Mouse (Mus musculus): Measurements from ENCODE around the gene Nptx1. TPM values are rescaled to one million over a fixed set of nuclear protein-coding genes. Genes with fewer than 3 reads are reported as not detected.

Gene Nptx1
- total and polyA plus RNA-seq, 2 experiments from 2014 or later, result 0.23 to 1.6 TPM

DNA sequence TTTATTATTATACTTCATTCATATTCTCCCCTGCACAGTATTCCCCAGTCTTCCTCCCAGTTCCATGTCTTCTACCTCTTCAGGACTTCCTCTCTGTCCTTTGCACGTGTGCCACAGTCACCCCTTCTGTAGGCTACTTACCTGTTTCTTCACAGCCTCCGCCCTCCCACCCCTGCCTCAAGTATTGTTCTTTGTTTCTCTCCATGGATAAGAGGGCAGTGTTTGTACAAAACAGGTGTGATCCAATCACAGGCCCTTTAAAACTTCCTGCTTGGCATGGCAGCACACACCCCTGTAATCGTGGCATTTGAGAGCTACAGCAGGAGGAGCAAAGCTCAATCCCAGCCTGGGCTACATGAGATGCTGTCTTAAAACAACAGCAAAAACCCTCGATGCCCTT, 54.0 kb downstream of the Nptx1 start:
- H3K27ac ChIP-seq (ENCODE audit: low read depth), result no peak overlapping the region
- no peak for TF ChIP-seq CTCF (IDR thresholded peaks at IDR 0.05; ENCODE audit: low read depth)
- TF ChIP-seq EP300 (IDR thresholded peaks at IDR 0.05; ENCODE audit: low read depth), result no peak
- H3K9ac ChIP-seq (replicated peaks; ENCODE audit: low read depth, low read length), result no peak overlapping the region
- ATAC-seq (ENCODE audit: insufficient read depth, low read depth) (no peak), DNase-seq (ENCODE audit: low spot score) (no peak)
- no peak overlapping the region for H3K4me3 ChIP-seq (ENCODE audit: low read depth, low read length)
- no peaks in the 10 kb centered on the region for H3K9me3 ChIP-seq (replicated peaks; ENCODE audit: control insufficient read depth, low read length)
- no peak overlapping the region for H3K4me2 ChIP-seq (ENCODE audit: low read depth, low read length)
- WGBS, result 81% methylated on average over 4 of the region's 4 CpGs
- H3K36me3 ChIP-seq (replicated peaks; ENCODE audit: control insufficient read depth, insufficient read depth, low read length), result peaks cover 13% of the 10 kb centered on the region
- H3K27me3 ChIP-seq (ENCODE audit: control insufficient read depth, insufficient read depth, low read length), result no peaks in the 10 kb centered on the region
- H3K4me1 ChIP-seq (ENCODE audit: control insufficient read depth, insufficient read depth), result peaks cover 15% of the 10 kb centered on the region

DNA sequence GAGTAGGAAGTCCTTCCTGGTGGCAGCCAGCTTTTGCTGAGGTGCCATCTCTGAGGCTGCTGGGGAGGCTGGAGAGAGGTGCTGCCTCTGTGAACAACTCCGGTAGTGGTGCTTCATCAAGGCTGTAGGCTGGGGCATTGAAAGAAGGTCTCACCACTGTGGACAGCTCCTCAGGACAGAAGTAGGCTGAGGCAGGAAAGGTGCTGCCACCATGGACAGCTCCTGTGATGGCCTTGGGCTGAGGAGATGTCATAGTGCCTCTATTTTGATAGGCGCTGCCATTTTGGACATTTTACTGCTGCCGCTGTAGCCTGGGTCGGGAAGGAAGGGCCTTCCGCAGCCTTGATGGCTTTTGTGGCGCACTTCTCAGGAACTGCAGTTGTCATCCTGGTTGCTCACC, 54.7 kb downstream of the Nptx1 start:
- DNase-seq (ENCODE audit: low spot score), result no peak
- Histone ChIP-seq H3K9ac (replicated peaks; ENCODE audit: low read depth, low read length) (no peak overlapping the region), H3K27ac (ENCODE audit: low read depth) (no peak overlapping the region), H3K4me2 (ENCODE audit: low read depth, low read length) (no peak overlapping the region), H3K4me1 (ENCODE audit: control insufficient read depth, insufficient read depth) (peaks cover 15% of the 10 kb centered on the region), H3K4me3 (ENCODE audit: low read depth, low read length) (no peak overlapping the region), H3K27me3 (ENCODE audit: control insufficient read depth, insufficient read depth, low read length) (no peaks in the 10 kb centered on the region), H3K36me3 (replicated peaks; ENCODE audit: control insufficient read depth, insufficient read depth, low read length) (peaks cover 18% of the 10 kb centered on the region), H3K9me3 (replicated peaks; ENCODE audit: control insufficient read depth, low read length) (no peaks in the 10 kb centered on the region)
- 93% methylated on average over 6 of the region's 6 CpGs for WGBS
- no peak for ATAC-seq (ENCODE audit: insufficient read depth, low read depth)
- TF ChIP-seq EP300 (IDR thresholded peaks at IDR 0.05; ENCODE audit: low read depth) (no peak), CTCF (IDR thresholded peaks at IDR 0.05; ENCODE audit: low read depth) (no peak)

DNA sequence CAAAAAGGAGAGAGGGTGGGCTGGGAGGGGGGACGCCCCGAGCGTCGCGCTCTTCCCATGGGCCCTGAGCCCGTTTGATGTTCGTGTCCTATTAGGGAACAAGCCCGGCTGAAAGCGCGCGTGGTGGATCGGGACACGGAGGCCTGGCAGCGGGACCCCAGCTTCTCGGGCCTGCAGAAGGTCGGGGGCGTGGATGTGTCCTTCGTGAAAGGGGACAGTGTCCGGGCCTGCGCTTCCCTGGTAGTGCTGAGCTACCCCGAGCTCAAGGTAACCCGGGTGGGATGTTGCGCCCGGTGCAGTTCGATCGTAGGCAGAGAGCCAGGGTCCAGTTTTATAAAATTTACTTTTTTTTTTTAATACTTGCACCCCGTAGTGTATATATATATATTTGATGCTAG, 55.9 kb downstream of the Nptx1 start:
- TF ChIP-seq EP300 (IDR thresholded peaks at IDR 0.05; ENCODE audit: low read depth) (no peak), CTCF (IDR thresholded peaks at IDR 0.05; ENCODE audit: low read depth) (no peak)
- no peaks in the 10 kb centered on the region for H3K9me3 ChIP-seq (replicated peaks; ENCODE audit: control insufficient read depth, low read length)
- H3K27me3 ChIP-seq (ENCODE audit: control insufficient read depth, insufficient read depth, low read length), result no peaks in the 10 kb centered on the region
- ATAC-seq (ENCODE audit: insufficient read depth, low read depth), result peak; percentile 5; the same call in 1 of the 2 replicates
- H3K36me3 ChIP-seq (replicated peaks; ENCODE audit: control insufficient read depth, insufficient read depth, low read length), result peaks cover 29% of the 10 kb centered on the region
- WGBS, result 6% methylated on average over 27 of the region's 27 CpGs
- no peak for DNase-seq (ENCODE audit: low spot score)
- H3K4me2 ChIP-seq (ENCODE audit: low read depth, low read length), result peak overlapping the region; percentile 93
- H3K4me1 ChIP-seq (ENCODE audit: control insufficient read depth, insufficient read depth), result peaks cover 15% of the 10 kb centered on the region
- H3K4me3 ChIP-seq (ENCODE audit: low read depth, low read length), result peak overlapping the region; percentile 81
- H3K27ac ChIP-seq (ENCODE audit: low read depth), result peak overlapping the region; percentile 82
- peak overlapping the region; percentile 81 for H3K9ac ChIP-seq (replicated peaks; ENCODE audit: low read depth, low read length)

DNA sequence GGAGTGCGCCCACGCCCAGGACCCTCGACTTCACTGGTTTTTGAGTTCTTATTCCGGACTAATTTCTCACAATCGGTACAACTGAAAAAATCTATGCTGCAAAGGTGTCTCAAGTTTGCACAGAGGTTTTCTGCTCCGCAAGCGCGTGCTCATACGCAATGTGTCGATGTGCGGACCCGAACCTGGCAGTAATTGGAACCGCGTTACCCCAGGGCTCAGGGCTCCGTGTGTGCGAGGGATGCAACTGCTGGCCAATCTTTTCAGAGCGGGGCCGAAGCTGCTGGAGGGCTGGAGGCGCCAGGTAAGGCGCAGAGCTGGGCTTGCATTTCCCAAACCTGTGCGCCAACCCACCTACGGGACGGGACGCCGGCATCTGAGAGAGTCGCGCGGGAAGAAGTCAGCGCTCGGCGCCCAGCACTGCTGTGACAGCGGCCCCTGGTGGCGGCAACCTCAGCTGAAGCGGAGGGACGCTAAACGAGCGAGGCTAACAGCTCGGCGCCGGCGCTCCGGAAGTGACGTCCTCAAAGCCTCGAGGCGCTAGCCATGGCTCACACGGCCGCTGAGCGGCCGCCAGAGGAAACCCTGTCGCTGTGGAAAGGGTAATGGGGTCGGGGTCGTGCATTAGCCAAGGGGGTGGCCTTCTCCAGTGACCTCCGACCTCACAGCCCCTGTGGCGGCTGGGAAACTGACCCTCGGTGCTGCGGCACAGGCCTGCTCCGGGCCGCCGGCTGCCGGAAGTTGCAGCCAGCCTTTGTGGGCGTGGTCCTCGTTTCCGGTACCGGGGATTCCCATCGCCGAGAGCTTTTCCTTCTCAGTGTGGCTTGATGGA, 56.5 kb downstream of the Nptx1 start, which contains the start of gene Endov:
Gene Endov (plus strand): TSS at position 487 of the 829 bp plus-strand sequence.
- WGBS, result under 1% methylated on average over 64 of the region's 66 CpGs
- Histone ChIP-seq H3K36me3 (replicated peaks; ENCODE audit: control insufficient read depth, insufficient read depth, low read length) (peaks cover 30% of the 10 kb centered on the region), H3K4me2 (ENCODE audit: low read depth, low read length) (peak within 1 kb of the TSS; percentile 93), H3K27me3 (ENCODE audit: control insufficient read depth, insufficient read depth, low read length) (no peaks in the 10 kb centered on the region), H3K9me3 (replicated peaks; ENCODE audit: control insufficient read depth, low read length) (no peaks in the 10 kb centered on the region), H3K27ac (ENCODE audit: low read depth) (peak within 1 kb of the TSS; percentile 82), H3K4me3 (ENCODE audit: low read depth, low read length) (peak within 1 kb of the TSS; percentile 81), H3K9ac (replicated peaks; ENCODE audit: low read depth, low read length) (peak within 1 kb of the TSS; percentile 81), H3K4me1 (ENCODE audit: control insufficient read depth, insufficient read depth) (peaks cover 15% of the 10 kb centered on the region)
- TF ChIP-seq CTCF (IDR thresholded peaks at IDR 0.05; ENCODE audit: low read depth), result peak; percentile 97
- peak; percentile 66; the same call in 1 of the 2 replicates for TF ChIP-seq EP300 (IDR thresholded peaks at IDR 0.05; ENCODE audit: low read depth)
- DNase-seq (ENCODE audit: low spot score), result peak; percentile 93
- ATAC-seq (ENCODE audit: insufficient read depth, low read depth), result peak; percentile 96

Other genes with a start within 250 kb of the Nptx1 start
- 156 and 157 TPM in 2 replicates for gene Eif4a3, start 247.7 kb downstream of the Nptx1 start, total RNA-seq (2014; rRNA removed; ENCODE audit: low replicate concordance)
- 197 and 212 TPM in 2 replicates for gene Eif4a3, start 247.7 kb downstream of the Nptx1 start, polyA plus RNA-seq (2015; fragmentation: Nextera tagmentation; extraction: Ambion mirVana)
- 0.66 and 1.2 TPM in 2 replicates for gene Card14, start 240.0 kb downstream of the Nptx1 start, total RNA-seq (2014; rRNA removed; ENCODE audit: low replicate concordance)
- 0.41 and 0.48 TPM in 2 replicates for gene Card14, start 240.0 kb downstream of the Nptx1 start, polyA plus RNA-seq (2015; fragmentation: Nextera tagmentation; extraction: Ambion mirVana)
- 3.1 and 14.8 TPM in 2 replicates for gene Sgsh, start 192.2 kb downstream of the Nptx1 start, total RNA-seq (2014; rRNA removed; ENCODE audit: low replicate concordance)
- 4.7 and 6.5 TPM in 2 replicates for gene Sgsh, start 192.2 kb downstream of the Nptx1 start, polyA plus RNA-seq (2015; fragmentation: Nextera tagmentation; extraction: Ambion mirVana)
- 4.0 and 4.4 TPM in 2 replicates for gene Slc26a11, start 192.2 kb downstream of the Nptx1 start, total RNA-seq (2014; rRNA removed; ENCODE audit: low replicate concordance)
- 5.2 and 7.0 TPM in 2 replicates for gene Slc26a11, start 192.2 kb downstream of the Nptx1 start, polyA plus RNA-seq (2015; fragmentation: Nextera tagmentation; extraction: Ambion mirVana)
- 36.7 and 45.4 TPM in 2 replicates for gene Rnf213, start 154.7 kb downstream of the Nptx1 start, total RNA-seq (2014; rRNA removed; ENCODE audit: low replicate concordance)
- gene Rnf213, start 154.7 kb downstream of the Nptx1 start, polyA plus RNA-seq (2015; fragmentation: Nextera tagmentation; extraction: Ambion mirVana), result 3.4 and 4.5 TPM in 2 replicates
- gene Endov, start 56.4 kb downstream of the Nptx1 start, total RNA-seq (2014; rRNA removed; ENCODE audit: low replicate concordance), result 10.2 and 15.0 TPM in 2 replicates
- 6.4 and 7.4 TPM in 2 replicates for gene Endov, start 56.4 kb downstream of the Nptx1 start, polyA plus RNA-seq (2015; fragmentation: Nextera tagmentation; extraction: Ambion mirVana)
- gene Rptor, start 55.2 kb upstream of the Nptx1 start, total RNA-seq (2014; rRNA removed; ENCODE audit: low replicate concordance), result 33.9 and 39.8 TPM in 2 replicates
- 4.8 and 4.9 TPM in 2 replicates for gene Rptor, start 55.2 kb upstream of the Nptx1 start, polyA plus RNA-seq (2015; fragmentation: Nextera tagmentation; extraction: Ambion mirVana)